Mouse (Mus musculus): Measurements from ENCODE around the gene Sufu.
A peak's percentile ranks its signal among the peaks of the same experiment; 100 is the strongest.

- TF ChIP-seq CTCF (IDR thresholded peaks at IDR 0.05; ENCODE audit: extremely low read depth, insufficient read depth, insufficient read length, insufficient replicate concordance) (no peak), POLR2A (IDR thresholded peaks at IDR 0.05; ENCODE audit: low read depth, low read length) (peak; percentile 41)
Observed at GRCm38 (mm10) chr19:46499836-46500580, 103.3 kb downstream of the Sufu start.
